1 mouse cellular context compared by ENCODE assay signal in genomic region chr4:88727324-88727723, GRCm38 (mm10).
TF ChIP-seq lines count a peak whose summit lies in the region.

No protein-coding gene starts in this region.

TF ChIP-seq in CH12.LX, 34 proteins besides CTCF, POLR2A, EP300 and RAD21:
- 0 out of 2 replicates have a peak, but pooled peaks have one; percentile 2 for TF ChIP-seq ZC3H11A (IDR thresholded peaks at IDR 0.05; ENCODE audit: low read depth, low read length)
- peak; percentile 95 for TF ChIP-seq SMC3 (IDR thresholded peaks at IDR 0.05; ENCODE audit: low read depth, low read length)
- TF ChIP-seq MYC (IDR thresholded peaks at IDR 0.05; ENCODE audit: low read depth, low read length), result no peak
- no peak for TF ChIP-seq UBTF (IDR thresholded peaks at IDR 0.05; ENCODE audit: low read depth, low read length)
